Mouse (Mus musculus) adrenal gland, adult 8-10 months (tissue): Measurements from ENCODE around the gene Krtap11-1. TPM values are rescaled to one million over a fixed set of nuclear protein-coding genes. Genes with fewer than 3 reads are reported as not detected.

Experiments
- total RNA-seq, 4 experiments: library from RNA; stranded (reverse); gene quantifications; 2 replicates each; pipeline ENCODE4 v1.2.4; 2022

Gene Krtap11-1
- total RNA-seq, 4 experiments from 2014 or later: not detected

Other genes with a start within 250 kb of the Krtap11-1 start
- gene Krtap21-1, start 167.3 kb downstream of the Krtap11-1 start, total RNA-seq: not detected
- not detected for gene Krtap6-2, start 151.1 kb downstream of the Krtap11-1 start, total RNA-seq
- gene Krtap8-1, start 83.2 kb downstream of the Krtap11-1 start, total RNA-seq: not detected
- gene Krtap7-1, start 62.9 kb downstream of the Krtap11-1 start, total RNA-seq: not detected